Mouse (Mus musculus) midbrain, embryonic 11.5 days (tissue): ENCODE results near the gene Gbx1. TPM values are rescaled to one million over a fixed set of nuclear protein-coding genes. Genes with fewer than 3 reads are reported as not detected.

Experiments
- ATAC-seq: fragments of 200-750 bp; cut with Nextera tagmentation; 2 replicates; pipeline ENCODE4 v1.8.0; 2017; ENCODE audit warnings: moderate TSS enrichment, moderate library complexity; ENCODE audit not compliant: low FRiP score
- DNase-seq: peaks from one replicate; pipeline ENCODE4 v3.0.0; 2015; ENCODE audit warnings: low spot score; ENCODE audit errors: missing footprints
- H3K27ac ChIP-seq: fragments of 300-500 bp; sonication (generic); 2 replicates; pipeline ENCODE4 v1.5.1; 2014; ENCODE audit warnings: low read depth, low read length
- H3K27me3 ChIP-seq: fragments of 300-500 bp; sonication (generic); 2 replicates; pipeline ENCODE4 v1.6.1; 2014; ENCODE audit warnings: mild to moderate bottlenecking, low read length, moderate library complexity, mixed read lengths; ENCODE audit not compliant: control insufficient read depth, insufficient read depth
- H3K36me3 ChIP-seq: fragments of 300-500 bp; sonication (generic); 2 replicates; pipeline ENCODE4 v1.6.1; 2014; ENCODE audit warnings: mild to moderate bottlenecking, low read length, moderate library complexity, mixed read lengths; ENCODE audit not compliant: control insufficient read depth, insufficient read depth
- H3K4me1 ChIP-seq: fragments of 300-500 bp; sonication (generic); 2 replicates; pipeline ENCODE4 v1.6.1; 2014; ENCODE audit warnings: low read length; ENCODE audit not compliant: control insufficient read depth, insufficient read depth
- H3K4me2 ChIP-seq: fragments of 300-500 bp; sonication (generic); 2 replicates; pipeline ENCODE4 v1.6.1; 2014; ENCODE audit warnings: mild to moderate bottlenecking, moderate library complexity
- H3K4me3 ChIP-seq: fragments of 300-500 bp; sonication (generic); 2 replicates; pipeline ENCODE4 v1.5.1; 2014; ENCODE audit warnings: low read depth, low read length
- H3K9ac ChIP-seq: fragments of 300-500 bp; sonication (generic); 2 replicates; pipeline ENCODE4 v1.6.1; 2014; ENCODE audit warnings: low read length
- H3K9me3 ChIP-seq: fragments of 300-500 bp; sonication (generic); 2 replicates; pipeline ENCODE4 v1.6.1; 2016; ENCODE audit warnings: low read length; ENCODE audit not compliant: control insufficient read depth
- WGBS: fragments of 180-500 bp; shearing (Covaris S2); extraction: QIAGEN DNeasy Blood & Tissue Kit; methylation state at CpG from one replicate; pipeline ENCODE4 v1.1.7; 2014; 5-methylcytosine and 5-hydroxymethylcytosine counted together
- polyA plus RNA-seq: library from polyadenylated mRNA; unstranded; fragments of >200 nt; fragmentation: Nextera tagmentation; extraction: Ambion mirVana; gene quantifications from 2 replicates; pipeline ENCODE4 v1.2.1, GENCODE M21; 2014

Gene Gbx1
- polyA plus RNA-seq, 1 experiment from 2014 or later, result 0.15 TPM

DNA sequence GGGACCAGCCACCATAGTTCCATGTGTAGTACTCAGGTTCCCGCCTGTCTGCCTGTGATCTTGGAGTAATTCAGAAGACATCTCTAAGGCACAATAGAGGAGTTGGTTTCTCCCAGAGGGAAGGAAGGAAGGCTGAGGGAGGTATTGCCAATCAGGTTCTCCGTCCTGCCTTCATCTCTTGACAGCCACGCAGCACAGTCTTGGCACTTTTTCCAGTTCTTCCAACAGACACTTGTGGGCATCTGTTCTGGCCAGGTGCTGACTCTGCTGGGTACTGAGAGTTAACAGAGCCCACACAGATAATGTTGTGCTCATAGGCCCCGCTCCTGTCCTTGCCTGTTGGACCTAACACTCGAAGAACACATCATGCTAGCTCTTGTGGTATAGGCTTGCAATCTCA is 40.3 kb downstream of the Gbx1 start:
- no peak overlapping the region for H3K4me2 ChIP-seq
- no peak overlapping the region for H3K4me3 ChIP-seq
- peaks cover 18% of the 10 kb centered on the region for H3K4me1 ChIP-seq
- no peak overlapping the region for H3K27ac ChIP-seq
- H3K9me3 ChIP-seq, result no peaks in the 10 kb centered on the region
- no peaks in the 10 kb centered on the region for H3K27me3 ChIP-seq
- no peak for ATAC-seq
- WGBS, result 93% methylated on average over 5 of the region's 5 CpGs
- no peak for DNase-seq
- peaks cover 30% of the 10 kb centered on the region; the same call in 1 of the 2 replicates for H3K36me3 ChIP-seq
- H3K9ac ChIP-seq, result no peak overlapping the region

DNA sequence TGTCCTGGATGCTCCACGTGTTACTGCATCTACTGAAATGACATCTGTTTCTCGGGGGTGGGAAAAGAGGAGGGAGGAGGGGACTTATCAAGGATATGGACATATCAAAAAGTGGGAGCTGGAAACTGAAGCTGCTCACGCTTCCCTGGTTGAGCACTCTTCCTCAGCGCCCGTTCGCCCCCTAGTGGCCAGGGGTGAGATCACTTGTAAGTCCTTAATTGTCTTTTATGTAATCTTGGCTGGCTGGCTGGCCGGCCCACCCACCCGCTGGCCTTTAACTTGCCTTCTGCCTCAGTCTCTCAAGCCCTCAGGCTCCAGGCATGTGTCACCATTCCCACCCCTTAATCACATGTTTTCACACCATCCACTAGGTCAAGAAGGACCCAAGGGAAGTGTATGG is 40.9 kb downstream of the Gbx1 start:
- H3K9me3 ChIP-seq, result no peaks in the 10 kb centered on the region
- peaks cover 25% of the 10 kb centered on the region; the same call in 1 of the 2 replicates for H3K36me3 ChIP-seq
- WGBS, result 3% methylated on average over 8 of the region's 8 CpGs
- peaks cover 24% of the 10 kb centered on the region for H3K4me1 ChIP-seq
- no peaks in the 10 kb centered on the region for H3K27me3 ChIP-seq
- no peak overlapping the region for H3K4me2 ChIP-seq
- DNase-seq (peak; percentile 99), ATAC-seq (peak; percentile 1; the same call in 1 of the 2 replicates)
- no peak overlapping the region for H3K9ac ChIP-seq
- H3K4me3 ChIP-seq, result no peak overlapping the region
- no peak overlapping the region for H3K27ac ChIP-seq

DNA sequence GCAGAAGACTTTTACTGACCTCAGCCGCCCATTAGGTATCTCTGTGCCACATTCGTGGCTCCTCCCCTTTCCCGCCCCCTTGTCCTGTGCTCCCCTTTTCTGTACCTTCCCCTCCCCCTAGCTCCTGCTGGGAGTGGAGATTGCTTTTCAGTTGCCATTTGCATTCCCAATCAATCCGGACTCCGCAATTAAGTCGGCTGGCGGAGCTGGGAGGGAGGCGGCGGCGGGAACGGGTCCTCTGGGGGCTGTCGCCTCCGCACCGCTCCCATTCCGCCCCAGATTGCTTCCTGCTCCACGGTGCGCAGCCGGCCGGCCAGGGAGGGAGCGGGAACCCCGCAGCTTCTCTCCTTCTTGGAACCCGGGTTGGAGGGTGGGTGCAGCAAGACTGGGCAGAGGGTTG is 42.0 kb downstream of the Gbx1 start:
- Histone ChIP-seq H3K27ac (no peak overlapping the region), H3K4me1 (peaks cover 28% of the 10 kb centered on the region), H3K36me3 (peaks cover 28% of the 10 kb centered on the region; the same call in 1 of the 2 replicates), H3K4me3 (no peak overlapping the region), H3K4me2 (peak overlapping the region; percentile 25; the same call in 1 of the 2 replicates), H3K9me3 (no peaks in the 10 kb centered on the region), H3K27me3 (no peaks in the 10 kb centered on the region), H3K9ac (peak overlapping the region; percentile 20; the same call in 1 of the 2 replicates)
- DNase-seq (peak; percentile 87), ATAC-seq (peak; percentile 14; the same call in 1 of the 2 replicates)
- WGBS, result 16% methylated on average over 22 of the region's 22 CpGs

DNA sequence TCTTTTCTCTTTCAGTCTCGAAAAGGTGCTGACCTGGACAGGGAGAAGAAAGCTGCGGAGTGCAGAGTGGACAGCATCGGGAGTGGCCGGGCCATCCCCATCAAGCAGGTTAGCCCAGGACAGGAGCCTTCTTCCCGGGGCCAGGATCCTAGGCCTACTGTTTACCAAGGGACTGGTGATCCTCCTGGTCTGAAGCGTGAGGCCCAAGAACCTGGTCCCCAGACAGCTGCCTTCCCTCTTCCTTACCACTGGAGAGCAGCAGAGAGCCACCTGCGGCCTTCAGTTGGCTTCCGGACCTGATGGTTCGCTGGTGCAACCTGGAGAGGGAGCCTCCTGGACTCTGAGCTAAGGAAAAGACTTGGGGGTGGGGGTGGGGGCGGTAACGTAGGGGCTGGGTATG is 43.7 kb downstream of the Gbx1 start:
- Histone ChIP-seq H3K9ac (no peak overlapping the region), H3K4me2 (no peak overlapping the region), H3K4me1 (peaks cover 28% of the 10 kb centered on the region), H3K9me3 (no peaks in the 10 kb centered on the region), H3K36me3 (peaks cover 33% of the 10 kb centered on the region), H3K27me3 (no peaks in the 10 kb centered on the region), H3K4me3 (no peak overlapping the region), H3K27ac (no peak overlapping the region)
- 19% methylated on average over 11 of the region's 11 CpGs for WGBS
- ATAC-seq (peak; percentile 34), DNase-seq (peak; percentile 95)

DNA sequence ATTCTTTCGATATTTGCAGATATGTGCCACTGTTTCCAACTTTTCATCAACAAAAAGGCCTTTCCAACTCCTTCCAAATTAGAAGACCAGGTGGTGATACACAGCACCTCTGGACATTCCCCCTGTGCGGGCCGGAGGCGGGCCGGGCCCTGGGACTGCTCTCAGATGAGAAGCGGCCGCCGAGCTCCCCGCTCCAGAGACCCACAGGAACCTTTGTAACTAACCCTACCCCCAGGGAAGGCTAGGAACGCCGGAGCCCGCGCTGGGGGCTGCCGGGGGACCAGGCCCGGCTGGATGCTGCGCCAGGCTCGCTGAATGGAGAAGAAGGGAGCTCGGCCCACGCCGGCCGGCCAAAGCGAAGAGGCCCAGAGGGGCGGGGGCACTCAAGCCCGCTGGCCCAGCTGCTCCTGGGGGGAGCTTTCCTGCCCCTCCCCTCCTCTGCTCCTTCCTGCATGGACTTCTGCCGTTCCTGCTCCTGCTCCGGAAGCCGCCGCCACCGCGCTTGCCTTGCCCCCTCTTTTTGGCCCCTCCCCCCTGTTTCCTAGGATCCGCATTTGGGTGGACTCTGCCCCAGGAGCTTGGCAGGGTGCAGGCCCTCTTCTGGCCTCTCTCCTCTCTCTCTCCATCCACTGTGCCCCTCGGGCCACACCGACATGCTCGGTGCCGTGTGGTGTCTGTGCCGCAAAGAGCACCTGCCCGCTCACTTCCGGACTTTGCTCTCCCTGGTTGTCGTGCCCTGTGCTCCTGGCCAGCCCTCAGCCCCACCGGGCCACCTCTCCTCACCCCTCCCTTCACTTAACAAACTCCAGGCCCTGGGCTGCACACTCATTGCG is 44.5 kb downstream of the Gbx1 start:
- peaks cover 28% of the 10 kb centered on the region for H3K4me1 ChIP-seq
- peak; percentile 12; the same call in 1 of the 2 replicates for ATAC-seq
- H3K4me3 ChIP-seq, result no peak overlapping the region
- H3K36me3 ChIP-seq, result peaks cover 36% of the 10 kb centered on the region
- 30% methylated on average over 41 of the region's 41 CpGs for WGBS
- H3K27me3 ChIP-seq, result no peaks in the 10 kb centered on the region
- peak overlapping the region; percentile 36; the same call in 1 of the 2 replicates for H3K9ac ChIP-seq
- DNase-seq, result peak; percentile 88
- no peaks in the 10 kb centered on the region for H3K9me3 ChIP-seq
- H3K4me2 ChIP-seq, result peak overlapping the region; percentile 19; the same call in 1 of the 2 replicates
- H3K27ac ChIP-seq, result no peak overlapping the region; the same call in 1 of the 2 replicates

DNA sequence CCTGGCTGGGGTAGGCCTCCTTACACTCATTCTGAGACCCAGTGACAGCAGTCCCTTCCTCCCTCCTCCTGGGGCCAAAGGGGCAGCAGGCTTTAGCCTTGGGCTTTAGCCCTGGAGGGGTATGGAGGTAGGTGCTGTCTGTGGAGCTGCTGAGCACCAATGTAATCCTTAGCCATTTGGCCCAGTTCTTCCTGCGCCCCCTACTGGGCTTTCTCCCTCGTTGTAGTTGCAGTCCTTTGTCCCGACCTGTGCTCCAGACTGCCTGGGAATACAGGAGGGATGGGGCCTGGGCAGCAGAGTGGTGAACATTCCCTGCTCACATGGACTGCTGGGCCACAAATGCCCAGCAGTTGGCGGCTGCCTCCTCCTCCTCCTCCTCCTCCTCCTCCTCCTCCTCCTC is 45.4 kb downstream of the Gbx1 start:
- H3K9ac ChIP-seq, result no peak overlapping the region
- DNase-seq, result peak; percentile 98
- H3K27ac ChIP-seq, result no peak overlapping the region
- no peak overlapping the region for H3K4me2 ChIP-seq
- H3K4me1 ChIP-seq, result peaks cover 28% of the 10 kb centered on the region
- ATAC-seq, result peak; percentile 63
- no peak overlapping the region for H3K4me3 ChIP-seq
- H3K9me3 ChIP-seq, result no peaks in the 10 kb centered on the region
- peaks cover 35% of the 10 kb centered on the region for H3K36me3 ChIP-seq
- H3K27me3 ChIP-seq, result no peaks in the 10 kb centered on the region
- 7% methylated on average over 4 of the region's 4 CpGs for WGBS

DNA sequence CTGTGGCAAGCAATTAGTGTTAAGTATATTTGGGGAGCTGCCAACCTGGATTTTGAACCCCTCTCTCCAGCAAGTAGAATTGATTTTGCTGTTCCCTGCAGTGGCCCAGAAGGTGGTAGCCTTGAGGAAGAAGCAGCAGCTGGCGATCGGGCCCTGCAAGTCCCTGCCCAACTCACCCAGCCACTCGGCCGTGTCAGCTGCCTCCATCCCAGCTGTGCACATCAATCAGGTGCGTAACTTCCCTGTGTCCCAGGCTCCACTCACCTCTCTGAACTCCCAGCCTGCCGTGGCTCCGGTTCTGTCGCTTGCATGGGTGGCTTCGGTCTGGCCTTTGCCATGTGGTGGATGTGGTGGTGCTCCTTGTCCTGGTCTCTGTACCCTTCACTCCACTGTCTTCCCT is 49.1 kb downstream of the Gbx1 start:
- WGBS, result 92% methylated on average over 9 of the region's 9 CpGs
- Histone ChIP-seq H3K27me3 (peaks cover 25% of the 10 kb centered on the region), H3K27ac (no peak overlapping the region), H3K36me3 (peaks cover 31% of the 10 kb centered on the region), H3K4me3 (no peak overlapping the region), H3K4me2 (no peak overlapping the region), H3K9me3 (no peaks in the 10 kb centered on the region), H3K9ac (no peak overlapping the region), H3K4me1 (peaks cover 35% of the 10 kb centered on the region)
- ATAC-seq (no peak), DNase-seq (no peak)

DNA sequence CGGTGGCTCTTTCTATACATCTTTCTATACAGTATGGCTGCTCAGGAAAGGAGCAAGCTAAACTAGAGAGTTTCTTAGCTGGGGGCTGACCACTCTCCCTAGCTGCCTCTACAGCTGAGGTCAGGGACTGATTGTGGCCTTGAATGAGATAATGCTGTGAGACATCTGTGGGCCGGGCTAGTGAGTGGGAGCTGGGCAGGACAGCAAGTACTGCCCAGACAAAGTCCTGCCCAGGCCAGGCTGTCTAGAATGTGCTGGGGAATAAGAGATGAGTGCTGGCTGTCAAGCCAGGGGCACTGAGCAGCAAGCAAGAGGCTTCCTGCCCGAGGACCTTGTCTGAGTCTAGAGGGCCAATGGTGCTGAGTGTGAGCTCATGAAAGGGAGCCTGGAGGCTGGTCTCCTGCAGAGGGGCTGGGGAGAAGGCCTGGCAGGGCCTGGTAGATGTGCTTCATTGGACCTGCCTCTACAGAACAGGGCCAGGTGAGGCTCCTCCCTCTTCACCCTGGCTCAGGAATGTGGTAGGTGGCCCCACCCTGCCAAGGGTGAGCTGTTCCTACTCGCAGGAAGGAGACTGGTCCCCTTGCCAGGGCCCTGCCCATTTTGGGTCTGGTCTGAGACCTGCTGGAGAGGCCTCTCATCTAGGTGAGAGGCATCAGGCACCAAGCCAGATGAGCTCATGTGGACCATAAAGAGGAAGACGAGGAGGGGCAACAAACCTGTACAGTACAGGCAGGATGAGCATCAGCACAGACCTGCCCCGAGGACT is 51.3 kb downstream of the Gbx1 start:
- no peak overlapping the region for H3K9ac ChIP-seq
- ATAC-seq (no peak), DNase-seq (no peak)
- H3K27ac ChIP-seq, result no peak overlapping the region
- H3K36me3 ChIP-seq, result peaks cover 25% of the 10 kb centered on the region
- 72% methylated on average over 6 of the region's 6 CpGs for WGBS
- H3K27me3 ChIP-seq, result peaks cover 31% of the 10 kb centered on the region
- H3K9me3 ChIP-seq, result no peaks in the 10 kb centered on the region
- no peak overlapping the region for H3K4me3 ChIP-seq
- H3K4me2 ChIP-seq, result no peak overlapping the region
- peaks cover 22% of the 10 kb centered on the region for H3K4me1 ChIP-seq
